Mouse (Mus musculus): ENCODE measurements at regions not wholly inside any gene's neighbourhood (a gene's known extent, or its start where the extent isn't known, plus 50 kb on each side); places are given as distances from the start of the nearest gene placed in this dataset.

DNA sequence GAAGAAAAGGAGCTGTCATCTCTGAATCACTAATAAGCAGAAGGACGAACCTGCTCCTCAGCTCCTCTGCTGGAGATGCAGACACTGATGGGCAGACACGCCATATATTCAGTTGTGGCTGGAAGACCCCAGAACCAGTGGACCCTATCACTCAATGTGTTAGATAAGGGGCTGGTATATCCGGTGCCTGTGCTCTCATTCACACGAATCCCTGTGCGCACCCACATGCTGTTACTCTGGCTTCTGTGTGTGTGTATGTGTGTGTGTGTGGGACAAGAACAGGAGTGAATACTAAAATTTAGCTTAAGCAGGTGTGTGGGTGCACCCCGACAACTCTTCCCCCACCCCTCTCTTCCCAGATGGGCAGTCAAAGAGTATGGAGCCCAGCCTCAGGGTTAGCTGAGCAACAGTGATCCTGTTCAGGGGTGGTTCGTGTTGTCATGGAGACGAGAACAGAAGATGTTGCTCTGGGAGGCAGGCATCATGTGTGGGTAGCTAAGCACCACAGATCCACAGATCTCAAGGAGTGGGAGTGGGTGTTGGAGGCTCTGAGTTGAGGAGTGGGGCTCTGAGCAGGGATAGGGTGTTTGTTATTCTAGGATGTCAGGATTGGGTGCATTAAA lies 93.7 kb upstream of the Ywhaq start:
- no peak for TF ChIP-seq CTCF (IDR thresholded peaks at IDR 0.05; ENCODE audit: low read depth, low read length)
- TF ChIP-seq POLR2A (IDR thresholded peaks at IDR 0.05; ENCODE audit: borderline replicate concordance, low read depth, low read length): no peak

All from bone marrow macrophage, adult 2 months (primary cell).